Mouse (Mus musculus): ENCODE results near the gene Prss38. TPM values are rescaled to one million over a fixed set of nuclear protein-coding genes. Genes with fewer than 3 reads are reported as not detected.
A peak's percentile ranks its signal among the peaks of the same experiment; 100 is the strongest.

Gene Prss38
- polyA plus RNA-seq, 1 experiment, result not detected

DNA sequence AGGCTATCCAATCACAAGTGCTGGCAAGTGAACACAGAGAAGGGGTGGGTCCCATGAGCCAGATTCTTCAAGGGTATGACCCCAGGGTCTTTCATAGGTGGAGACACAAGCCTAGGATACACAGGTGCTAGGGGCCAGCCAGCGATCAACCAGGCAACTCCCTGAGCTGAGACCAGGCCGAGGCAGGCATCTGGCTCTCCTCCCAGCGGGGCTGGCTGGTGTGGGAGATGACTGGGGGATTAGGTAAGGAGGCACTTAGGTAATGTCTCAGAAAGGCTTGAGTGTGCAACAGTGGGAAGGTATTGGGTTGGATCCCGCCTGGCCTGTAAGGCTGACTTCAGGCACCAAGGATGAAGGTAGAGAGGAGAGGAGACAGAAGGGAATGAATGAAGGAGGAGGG is 40.3 kb downstream of the Prss38 start:
- no peaks in the 10 kb centered on the region for H3K27me3 ChIP-seq (ENCODE audit: control insufficient read depth, insufficient read depth, low read length)
- H3K36me3 ChIP-seq (ENCODE audit: control insufficient read depth, insufficient read depth, low read length), result no peaks in the 10 kb centered on the region
- 93% methylated on average over 4 of the region's 4 CpGs for WGBS
- no peak overlapping the region for H3K27ac ChIP-seq (ENCODE audit: control insufficient read depth, insufficient read depth, low read length)
- no peak for TF ChIP-seq CTCF (IDR thresholded peaks at IDR 0.05; ENCODE audit: borderline replicate concordance, control insufficient read depth, extremely low read depth, insufficient read depth, low read length, poor library complexity)
- no peak for TF ChIP-seq POLR2A (IDR thresholded peaks at IDR 0.05; ENCODE audit: control insufficient read depth, extremely low read depth, insufficient read depth, low read length, poor library complexity)
- no peak for DNase-seq
- H3K4me1 ChIP-seq (replicated peaks; ENCODE audit: control insufficient read depth, insufficient read depth, low read length), result no peaks in the 10 kb centered on the region
- no peak overlapping the region for H3K4me3 ChIP-seq (ENCODE audit: control insufficient read depth, insufficient read depth, low read length)

DNA sequence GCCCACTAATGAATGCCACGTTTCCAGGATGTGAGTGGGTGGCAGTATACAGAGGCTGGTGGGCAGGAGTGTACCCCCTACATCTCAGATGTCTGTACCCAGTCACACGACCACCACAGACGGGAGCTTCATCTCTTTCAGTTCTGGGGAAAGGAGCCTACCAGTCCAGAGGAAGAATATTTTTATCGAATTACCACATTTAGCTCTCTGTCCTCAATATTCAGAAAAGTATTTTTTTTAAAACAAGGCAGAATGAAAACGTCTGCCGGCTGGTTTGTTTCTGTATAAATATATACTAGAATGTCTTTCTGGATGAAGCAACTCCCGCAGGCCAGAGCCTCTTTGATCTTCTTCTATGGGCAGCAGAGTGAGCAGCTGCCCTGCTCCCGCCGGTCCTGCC is 42.5 kb downstream of the Prss38 start:
- Histone ChIP-seq H3K4me1 (replicated peaks; ENCODE audit: control insufficient read depth, insufficient read depth, low read length) (no peaks in the 10 kb centered on the region), H3K4me3 (ENCODE audit: control insufficient read depth, insufficient read depth, low read length) (no peak overlapping the region), H3K27me3 (ENCODE audit: control insufficient read depth, insufficient read depth, low read length) (no peaks in the 10 kb centered on the region), H3K36me3 (ENCODE audit: control insufficient read depth, insufficient read depth, low read length) (no peaks in the 10 kb centered on the region), H3K27ac (ENCODE audit: control insufficient read depth, insufficient read depth, low read length) (no peak overlapping the region)
- WGBS, result 76% methylated on average over 9 of the region's 9 CpGs
- DNase-seq, result no peak
- TF ChIP-seq CTCF (IDR thresholded peaks at IDR 0.05; ENCODE audit: borderline replicate concordance, control insufficient read depth, extremely low read depth, insufficient read depth, low read length, poor library complexity) (no peak), POLR2A (IDR thresholded peaks at IDR 0.05; ENCODE audit: control insufficient read depth, extremely low read depth, insufficient read depth, low read length, poor library complexity) (no peak)

DNA sequence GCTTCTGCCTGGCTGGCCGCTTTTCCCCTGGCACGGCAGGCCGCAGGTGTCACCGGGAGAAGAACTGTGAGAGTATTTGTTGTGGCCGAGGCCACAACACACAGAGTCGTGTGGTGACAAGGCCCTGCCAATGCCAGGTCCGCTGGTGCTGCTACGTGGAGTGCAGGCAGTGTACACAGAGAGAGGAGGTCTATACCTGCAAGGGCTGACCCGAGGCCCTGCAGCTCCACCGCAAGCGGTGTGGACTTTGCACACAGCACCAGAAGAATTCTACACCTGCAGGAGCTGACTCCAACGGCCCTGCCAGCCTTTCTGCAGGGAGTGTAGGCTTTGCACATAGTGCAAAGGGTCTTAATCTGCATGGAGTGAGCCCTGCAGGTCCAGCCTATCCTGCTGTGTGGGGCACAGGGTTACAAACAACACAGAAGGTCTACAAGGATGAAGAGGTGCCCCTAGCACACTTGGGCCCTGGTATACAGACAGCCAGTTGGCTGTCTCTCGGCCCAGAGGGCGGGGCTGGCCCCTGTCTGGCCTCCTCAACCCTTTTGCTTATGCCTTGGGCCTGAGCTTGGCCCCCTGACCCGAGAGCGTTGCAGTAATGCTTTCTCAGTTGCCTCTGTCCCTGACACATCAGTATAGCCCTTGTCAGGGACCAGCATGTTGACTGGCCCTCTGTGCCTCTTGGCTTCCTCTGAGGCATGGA is 44.1 kb downstream of the Prss38 start:
- 94% methylated on average over 16 of the region's 16 CpGs for WGBS
- DNase-seq, result no peak
- Histone ChIP-seq H3K36me3 (ENCODE audit: control insufficient read depth, insufficient read depth, low read length) (no peaks in the 10 kb centered on the region), H3K27me3 (ENCODE audit: control insufficient read depth, insufficient read depth, low read length) (no peaks in the 10 kb centered on the region), H3K4me3 (ENCODE audit: control insufficient read depth, insufficient read depth, low read length) (no peak overlapping the region), H3K4me1 (replicated peaks; ENCODE audit: control insufficient read depth, insufficient read depth, low read length) (no peaks in the 10 kb centered on the region), H3K27ac (ENCODE audit: control insufficient read depth, insufficient read depth, low read length) (no peak overlapping the region)
- TF ChIP-seq POLR2A (IDR thresholded peaks at IDR 0.05; ENCODE audit: control insufficient read depth, extremely low read depth, insufficient read depth, low read length, poor library complexity) (no peak), CTCF (IDR thresholded peaks at IDR 0.05; ENCODE audit: borderline replicate concordance, control insufficient read depth, extremely low read depth, insufficient read depth, low read length, poor library complexity) (no peak)

DNA sequence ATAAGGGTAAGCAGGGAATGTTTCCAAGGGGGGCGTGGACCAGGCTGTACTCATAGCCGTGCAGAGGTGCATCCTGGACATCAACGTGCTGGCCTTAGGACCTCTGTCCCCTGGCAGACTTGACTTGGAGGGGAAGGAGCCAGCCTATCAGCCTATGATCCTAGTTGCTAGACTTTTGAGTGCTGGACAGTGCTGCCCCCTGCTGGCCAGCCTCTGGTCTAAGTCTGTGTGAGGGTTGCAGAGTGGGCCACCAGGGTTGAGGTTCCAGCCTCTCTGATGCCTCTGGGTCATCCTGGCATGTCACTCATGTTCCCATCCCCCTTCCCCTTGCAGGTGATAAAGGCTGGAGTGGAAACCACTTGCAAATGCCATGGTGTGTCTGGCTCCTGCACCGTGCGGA is 44.9 kb downstream of the Prss38 start:
- TF ChIP-seq POLR2A (IDR thresholded peaks at IDR 0.05; ENCODE audit: control insufficient read depth, extremely low read depth, insufficient read depth, low read length, poor library complexity) (no peak), CTCF (IDR thresholded peaks at IDR 0.05; ENCODE audit: borderline replicate concordance, control insufficient read depth, extremely low read depth, insufficient read depth, low read length, poor library complexity) (peak; percentile 82)
- WGBS, result 63% methylated on average over 5 of the region's 5 CpGs
- Histone ChIP-seq H3K36me3 (ENCODE audit: control insufficient read depth, insufficient read depth, low read length) (no peaks in the 10 kb centered on the region), H3K4me1 (replicated peaks; ENCODE audit: control insufficient read depth, insufficient read depth, low read length) (no peaks in the 10 kb centered on the region), H3K4me3 (ENCODE audit: control insufficient read depth, insufficient read depth, low read length) (no peak overlapping the region), H3K27ac (ENCODE audit: control insufficient read depth, insufficient read depth, low read length) (no peak overlapping the region), H3K27me3 (ENCODE audit: control insufficient read depth, insufficient read depth, low read length) (no peaks in the 10 kb centered on the region)
- peak; percentile 48 for DNase-seq

DNA sequence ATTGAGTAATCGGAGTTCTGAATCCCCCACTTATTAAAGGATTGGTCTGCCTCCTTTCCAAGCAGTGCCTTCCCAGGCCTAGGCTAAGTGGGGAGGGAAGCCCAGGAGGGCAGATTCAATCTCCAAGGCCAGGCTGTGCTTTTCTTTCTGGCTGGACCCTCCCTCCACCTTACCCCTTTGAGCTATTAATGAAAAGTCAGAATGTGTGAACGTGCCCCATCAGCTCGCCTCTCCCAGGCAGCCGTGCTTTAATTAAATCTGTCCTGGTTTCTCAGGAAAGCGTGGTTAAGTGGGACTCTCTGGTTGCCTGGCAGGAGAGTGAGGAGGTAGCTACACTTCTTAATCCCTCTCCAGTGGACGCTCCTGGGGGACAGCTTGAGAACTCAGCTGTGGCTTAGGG is 45.8 kb downstream of the Prss38 start:
- Histone ChIP-seq H3K36me3 (ENCODE audit: control insufficient read depth, insufficient read depth, low read length) (no peaks in the 10 kb centered on the region), H3K27me3 (ENCODE audit: control insufficient read depth, insufficient read depth, low read length) (no peaks in the 10 kb centered on the region), H3K27ac (ENCODE audit: control insufficient read depth, insufficient read depth, low read length) (no peak overlapping the region), H3K4me1 (replicated peaks; ENCODE audit: control insufficient read depth, insufficient read depth, low read length) (no peaks in the 10 kb centered on the region), H3K4me3 (ENCODE audit: control insufficient read depth, insufficient read depth, low read length) (no peak overlapping the region)
- WGBS, result 92% methylated on average over 6 of the region's 6 CpGs
- TF ChIP-seq POLR2A (IDR thresholded peaks at IDR 0.05; ENCODE audit: control insufficient read depth, extremely low read depth, insufficient read depth, low read length, poor library complexity), result no peak
- no peak for TF ChIP-seq CTCF (IDR thresholded peaks at IDR 0.05; ENCODE audit: borderline replicate concordance, control insufficient read depth, extremely low read depth, insufficient read depth, low read length, poor library complexity)
- DNase-seq, result no peak

DNA sequence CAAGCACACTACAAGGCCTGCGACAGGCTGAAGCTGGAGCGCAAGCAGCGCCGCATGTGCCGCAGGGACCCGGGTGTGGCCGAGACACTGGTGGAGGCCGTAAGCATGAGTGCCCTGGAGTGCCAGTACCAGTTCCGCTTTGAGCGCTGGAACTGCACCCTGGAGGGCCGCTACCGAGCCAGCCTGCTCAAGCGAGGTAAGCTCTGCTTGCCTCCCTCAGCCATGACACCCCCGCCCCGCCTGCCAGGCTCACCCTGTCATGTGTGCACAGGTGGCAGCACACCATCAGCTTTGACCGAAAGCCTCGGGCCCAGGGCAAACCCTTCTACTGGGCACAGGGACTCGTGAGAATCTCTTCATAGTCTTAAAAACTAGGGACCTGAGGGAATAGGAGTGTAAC is 47.8 kb downstream of the Prss38 start:
- H3K4me1 ChIP-seq (replicated peaks; ENCODE audit: control insufficient read depth, insufficient read depth, low read length), result no peaks in the 10 kb centered on the region
- H3K27me3 ChIP-seq (ENCODE audit: control insufficient read depth, insufficient read depth, low read length), result no peaks in the 10 kb centered on the region
- WGBS, result 97% methylated on average over 18 of the region's 18 CpGs
- TF ChIP-seq CTCF (IDR thresholded peaks at IDR 0.05; ENCODE audit: borderline replicate concordance, control insufficient read depth, extremely low read depth, insufficient read depth, low read length, poor library complexity), result no peak
- no peak overlapping the region for H3K27ac ChIP-seq (ENCODE audit: control insufficient read depth, insufficient read depth, low read length)
- DNase-seq, result no peak
- no peaks in the 10 kb centered on the region for H3K36me3 ChIP-seq (ENCODE audit: control insufficient read depth, insufficient read depth, low read length)
- no peak overlapping the region for H3K4me3 ChIP-seq (ENCODE audit: control insufficient read depth, insufficient read depth, low read length)

DNA sequence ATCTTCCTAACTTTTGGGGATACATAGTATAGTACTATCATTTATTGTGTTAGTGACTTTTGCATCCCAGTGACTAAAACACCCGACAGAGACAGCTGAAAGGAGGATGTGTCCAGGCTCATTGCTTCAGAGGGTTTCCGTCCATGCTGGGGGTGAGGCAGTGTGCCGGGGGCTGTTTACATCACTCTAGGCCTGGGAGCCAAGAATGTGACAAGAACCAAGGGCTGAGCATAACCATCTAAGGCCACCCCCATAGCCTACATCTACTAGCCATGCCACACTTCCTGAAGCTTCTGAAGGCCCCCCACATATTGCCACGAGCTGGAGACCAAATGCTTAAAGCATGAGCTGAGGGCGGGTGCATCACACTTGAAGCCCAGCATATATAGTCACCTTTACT is 50.7 kb downstream of the Prss38 start:
- DNase-seq, result no peak
- Histone ChIP-seq H3K36me3 (ENCODE audit: control insufficient read depth, insufficient read depth, low read length) (no peaks in the 10 kb centered on the region), H3K27ac (ENCODE audit: control insufficient read depth, insufficient read depth, low read length) (no peak overlapping the region), H3K4me1 (replicated peaks; ENCODE audit: control insufficient read depth, insufficient read depth, low read length) (no peaks in the 10 kb centered on the region), H3K27me3 (ENCODE audit: control insufficient read depth, insufficient read depth, low read length) (no peaks in the 10 kb centered on the region), H3K4me3 (ENCODE audit: control insufficient read depth, insufficient read depth, low read length) (no peak overlapping the region)
- WGBS, result 80% methylated on average over 5 of the region's 5 CpGs
- TF ChIP-seq POLR2A (IDR thresholded peaks at IDR 0.05; ENCODE audit: control insufficient read depth, extremely low read depth, insufficient read depth, low read length, poor library complexity) (no peak), CTCF (IDR thresholded peaks at IDR 0.05; ENCODE audit: borderline replicate concordance, control insufficient read depth, extremely low read depth, insufficient read depth, low read length, poor library complexity) (no peak)
